Mouse (Mus musculus) heart, embryonic 15.5 days (tissue): ENCODE measurements around the gene 9330182O14Rik. TPM values are rescaled to one million over a fixed set of nuclear protein-coding genes. Genes with fewer than 3 reads are reported as not detected.

ENCODE experiments used
- microRNA-seq: library from miRNA; unstranded; fragments of <30 nt; microRNA quantifications from one replicate; pipeline ENCODE4, GENCODE M21; 2016
- polyA plus RNA-seq: library from polyadenylated mRNA; unstranded; fragments of >200 nt; fragmentation: Nextera tagmentation; extraction: Ambion mirVana; gene quantifications from 2 replicates; pipeline ENCODE4 v1.2.1, GENCODE M21; 2015

The 9330182O14Rik gene
- polyA plus RNA-seq, 1 experiment from 2014 or later, result not detected

Small RNA genes within 50 kb of the gene (microRNA-seq; reads per million reads assigned to microRNA genes)
- not detected for gene Gm25958
